Mouse (Mus musculus) spleen, adult 2 months (tissue): ENCODE measurements around the gene Gm5475. TPM values are rescaled to one million over a fixed set of nuclear protein-coding genes. Genes with fewer than 3 reads are reported as not detected.

Source experiments
- DNase-seq, 2 experiments: peaks; one replicate each; pipeline versions ENCODE4 v3.0.0 to v3.0.0-alpha.2; 2012 to 2021; ENCODE audit warnings: low spot score in 2 of 2, low read depth in 1 of 2
- H3K27ac ChIP-seq: fragments of 200-500 bp; 2 replicates; pipeline ENCODE4 v1.5.1; 2012; ENCODE audit warnings: low read length, inconsistent platforms; ENCODE audit not compliant: insufficient read depth
- H3K27me3 ChIP-seq: fragments of 200-500 bp; 2 replicates; pipeline ENCODE4 v1.6.1; 2012; ENCODE audit warnings: mild to moderate bottlenecking, moderate library complexity, low read length, inconsistent platforms; ENCODE audit not compliant: control insufficient read depth, insufficient read depth
- H3K36me3 ChIP-seq: fragments of 200-500 bp; 2 replicates; pipeline ENCODE4 v1.6.1; 2012; ENCODE audit warnings: mild to moderate bottlenecking, low read length, inconsistent platforms; ENCODE audit not compliant: control insufficient read depth, insufficient read depth
- H3K4me1 ChIP-seq: fragments of 200-500 bp; 2 replicates; pipeline ENCODE4 v1.6.1; 2011; ENCODE audit warnings: inconsistent platforms; ENCODE audit not compliant: control insufficient read depth, insufficient read depth, insufficient read length
- H3K4me3 ChIP-seq: fragments of 200-500 bp; 2 replicates; pipeline ENCODE4 v1.5.1; 2011; ENCODE audit warnings: mild to moderate bottlenecking, inconsistent platforms; ENCODE audit not compliant: insufficient read depth, insufficient read length; ENCODE audit errors: extremely low read depth
- CTCF ChIP-seq: fragments of 200-500 bp; IDR thresholded peaks from 2 replicates; pipeline ENCODE4 v1.5.1; 2011; ENCODE audit warnings: mild to moderate bottlenecking, inconsistent platforms; ENCODE audit not compliant: insufficient read depth, insufficient read length, insufficient replicate concordance; ENCODE audit errors: extremely low read depth
- POLR2A ChIP-seq: fragments of 200-500 bp; IDR thresholded peaks from 2 replicates; pipeline ENCODE4 v1.6.1; 2011; ENCODE audit warnings: low read depth, low read length, inconsistent platforms
- WGBS: fragments of 180-500 bp; shearing (Covaris S2); methylation state at CpG from one replicate; pipeline ENCODE4 v1.1.7; 2018; 5-methylcytosine and 5-hydroxymethylcytosine counted together
- polyA plus RNA-seq: library from polyadenylated mRNA; depleted of rRNA; stranded (reverse); fragments of >200 nt; gene quantifications from 2 replicates; pipeline ENCODE4 v1.2.3, GENCODE M21; 2012

Gm5475 gene
- polyA plus RNA-seq, 1 experiment, result not detected

DNA sequence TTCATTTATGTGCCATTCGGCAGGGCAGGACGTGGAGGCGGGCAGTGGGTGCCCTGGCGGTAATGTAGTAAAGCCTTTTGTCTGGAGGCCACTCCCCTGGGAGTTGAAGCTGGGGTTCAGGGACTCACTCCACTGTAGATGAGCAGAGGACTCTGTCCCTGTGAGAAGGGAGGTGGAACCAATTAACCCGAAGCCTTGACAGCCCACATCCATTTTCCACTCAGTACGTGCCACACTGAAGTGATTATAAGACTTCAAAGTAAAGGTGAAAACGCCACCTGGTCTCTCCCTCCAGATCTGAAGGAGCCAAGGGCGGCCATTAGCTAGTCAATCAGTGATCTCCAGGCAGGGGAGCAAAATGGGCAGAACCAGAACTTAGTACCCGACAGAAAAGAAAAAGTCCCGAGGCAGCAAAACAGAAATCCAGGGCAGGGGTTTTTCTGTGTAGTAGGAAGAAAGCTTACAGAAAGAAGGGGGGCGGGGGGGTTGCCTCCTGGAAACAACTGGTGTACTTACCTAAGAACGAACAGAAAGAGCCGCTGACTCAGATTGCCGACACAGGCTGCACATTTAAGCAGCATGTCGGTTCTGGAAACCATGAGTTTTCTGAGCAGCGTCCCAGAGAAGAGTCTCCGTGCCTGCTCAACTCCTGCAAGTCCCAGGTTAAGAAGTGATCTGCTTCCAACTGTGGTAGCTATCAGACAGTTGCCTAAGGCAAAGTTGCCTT lies 2.6 kb downstream of the Gm5475 start, which contains the start of gene Slc11a2:
Slc11a2 (minus strand) TSS at position 677 of the 727 bp plus-strand sequence.
- no peak for TF ChIP-seq CTCF
- no peak for TF ChIP-seq POLR2A
- H3K27ac ChIP-seq, result no peak within 1 kb of the TSS
- H3K4me1 ChIP-seq, result peaks cover 10% of the 10 kb centered on the region; the same call in 1 of the 2 replicates
- H3K36me3 ChIP-seq, result no peaks in the 10 kb centered on the region
- 0 out of 2 replicates have a peak, but pooled peaks cover 2% of the 10 kb centered on the region for H3K27me3 ChIP-seq
- peak within 1 kb of the TSS; percentile 42 for H3K4me3 ChIP-seq
- WGBS, result 26% methylated on average over 17 of the region's 17 CpGs
- DNase-seq, result no peak

DNA sequence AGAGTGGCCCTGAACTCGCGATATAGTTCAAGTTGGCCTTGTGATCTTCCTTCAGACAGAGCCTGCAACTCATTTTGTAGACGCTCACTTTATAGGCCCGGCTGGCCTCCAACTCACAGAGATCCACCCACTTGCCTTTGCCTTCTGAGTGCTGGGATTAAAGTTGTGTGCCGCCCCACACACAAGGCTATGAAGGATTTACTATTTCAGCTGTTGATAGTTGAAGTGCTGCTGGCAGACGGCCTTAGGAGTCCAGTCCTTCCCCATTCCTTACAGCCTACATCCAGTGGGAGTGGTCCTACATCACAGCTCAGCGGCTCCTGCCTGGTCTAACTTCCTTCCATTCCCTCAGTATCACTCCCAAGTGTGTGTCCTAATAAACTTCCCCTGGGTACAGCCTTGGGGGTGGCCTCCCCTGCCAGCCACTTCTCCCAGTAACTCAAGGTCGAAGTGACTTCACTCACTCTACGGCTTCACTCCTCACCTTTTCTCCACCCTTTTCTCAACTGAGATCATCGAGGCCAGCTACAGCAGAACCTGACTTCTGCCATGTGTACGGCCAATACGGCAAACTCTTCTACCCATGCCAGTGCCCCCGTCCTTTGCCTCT lies 6.5 kb downstream of the Gm5475 start:
- H3K27ac ChIP-seq, result no peak overlapping the region
- 0 out of 2 replicates have a peak, but pooled peaks cover 2% of the 10 kb centered on the region for H3K27me3 ChIP-seq
- H3K36me3 ChIP-seq, result no peaks in the 10 kb centered on the region
- no peak for DNase-seq
- H3K4me3 ChIP-seq, result no peak overlapping the region
- WGBS, result 86% methylated on average over 13 of the region's 13 CpGs
- peaks cover under 1% of the 10 kb centered on the region; the same call in 1 of the 2 replicates for H3K4me1 ChIP-seq
- TF ChIP-seq POLR2A, result no peak
- TF ChIP-seq CTCF, result no peak

DNA sequence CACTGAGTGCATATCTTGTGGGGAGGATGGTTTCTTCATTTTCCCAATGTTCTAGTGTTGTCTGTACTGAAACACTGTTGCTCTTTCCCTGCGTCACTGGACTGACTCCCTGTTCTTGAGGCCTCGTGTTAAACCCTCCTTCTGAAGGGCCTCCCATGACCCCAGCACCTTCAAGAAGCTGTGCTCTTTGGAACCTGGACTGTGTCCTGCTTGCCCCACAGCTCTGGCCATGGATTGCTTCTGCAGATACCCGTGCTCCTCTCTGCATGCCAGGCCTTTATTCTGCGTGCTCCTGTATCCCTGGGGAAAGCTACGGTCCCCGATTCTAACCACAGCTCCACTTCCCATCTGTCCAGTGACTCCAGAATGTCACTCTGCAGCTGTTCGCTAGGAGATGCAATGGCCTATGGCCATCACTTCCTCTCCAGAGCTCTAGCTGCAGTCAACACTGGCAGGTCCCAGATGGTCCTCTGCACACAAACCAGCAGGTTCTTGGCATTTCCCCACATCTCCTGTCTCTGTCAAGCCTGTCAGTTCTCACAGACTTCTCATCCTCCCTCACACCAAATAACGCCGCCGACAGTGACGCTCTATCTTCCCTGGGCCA lies 8.1 kb downstream of the Gm5475 start:
- Histone ChIP-seq H3K27ac (no peak overlapping the region), H3K27me3 (no peaks in the 10 kb centered on the region), H3K4me3 (no peak overlapping the region), H3K4me1 (no peaks in the 10 kb centered on the region), H3K36me3 (no peaks in the 10 kb centered on the region)
- TF ChIP-seq POLR2A (no peak), CTCF (no peak)
- no peak for DNase-seq
- 62% methylated on average over 11 of the region's 11 CpGs for WGBS

DNA sequence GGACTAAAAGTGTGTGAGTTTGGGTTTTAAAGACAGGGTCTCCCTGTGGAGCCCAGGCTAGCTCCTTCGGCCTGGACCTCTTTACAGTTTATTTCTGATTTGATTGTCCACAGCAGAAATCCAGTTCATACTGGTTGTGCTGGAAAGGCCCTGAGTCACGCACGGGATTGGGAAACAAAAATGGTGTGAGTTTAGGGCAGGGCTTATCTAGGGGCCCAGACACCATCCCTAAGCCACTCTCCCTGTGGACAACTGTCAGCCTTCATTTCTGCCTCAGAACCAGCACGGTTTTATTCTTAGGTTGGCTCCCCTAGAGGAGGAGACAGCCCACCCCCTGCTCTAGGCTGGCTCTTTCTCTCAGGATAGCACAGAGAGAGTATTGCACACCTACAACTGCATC lies 11.3 kb downstream of the Gm5475 start:
- no peak overlapping the region for H3K27ac ChIP-seq
- H3K27me3 ChIP-seq, result no peaks in the 10 kb centered on the region
- 72% methylated on average over 4 of the region's 4 CpGs for WGBS
- DNase-seq, result no peak
- no peak for TF ChIP-seq POLR2A
- no peak for TF ChIP-seq CTCF
- H3K4me1 ChIP-seq, result no peaks in the 10 kb centered on the region
- no peaks in the 10 kb centered on the region for H3K36me3 ChIP-seq
- no peak overlapping the region for H3K4me3 ChIP-seq

DNA sequence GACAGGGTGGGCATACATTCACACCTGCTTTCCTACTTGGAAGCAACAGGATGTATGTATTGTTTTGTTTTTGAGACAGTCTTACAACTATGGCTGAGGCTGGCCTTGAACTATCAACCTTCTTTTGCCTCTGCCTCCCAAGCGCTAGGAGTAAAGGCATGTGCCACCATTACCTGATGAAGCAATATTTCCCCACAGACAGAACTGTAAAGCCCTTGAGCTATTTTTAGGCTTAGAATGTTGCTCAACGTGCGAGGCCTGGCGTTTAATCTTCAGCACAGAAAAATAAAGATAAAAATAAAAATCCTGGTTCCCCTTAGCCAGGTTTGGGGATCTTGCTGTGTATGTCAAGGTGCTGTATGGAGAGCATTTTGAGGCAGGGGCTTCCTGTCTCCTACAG lies 14.2 kb downstream of the Gm5475 start:
- no peak for DNase-seq
- WGBS, result 57% methylated on average over 4 of the region's 4 CpGs
- no peaks in the 10 kb centered on the region for H3K36me3 ChIP-seq
- no peak overlapping the region for H3K4me3 ChIP-seq
- no peaks in the 10 kb centered on the region for H3K27me3 ChIP-seq
- no peaks in the 10 kb centered on the region for H3K4me1 ChIP-seq
- no peak for TF ChIP-seq POLR2A
- no peak for TF ChIP-seq CTCF
- H3K27ac ChIP-seq, result no peak overlapping the region

DNA sequence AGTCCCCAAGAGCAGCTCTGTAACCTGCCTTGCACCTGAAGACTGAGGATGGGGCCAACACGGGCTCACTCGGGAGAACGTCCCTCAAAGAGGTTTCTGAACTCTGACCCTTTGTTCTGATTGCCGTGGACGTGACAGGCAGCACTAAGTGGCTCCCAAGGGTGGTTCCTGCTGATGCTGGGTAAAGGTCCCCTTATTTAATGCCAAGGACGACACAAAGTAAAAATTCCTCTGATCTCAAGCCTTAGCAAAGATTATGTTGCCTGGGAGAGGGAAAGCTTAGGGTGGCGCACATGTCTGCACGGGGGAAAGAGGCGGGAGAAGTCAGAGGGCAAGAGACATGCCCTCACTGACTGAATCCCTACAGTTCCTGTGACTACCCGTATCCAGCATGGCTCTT lies 14.6 kb downstream of the Gm5475 start:
- TF ChIP-seq CTCF (no peak), POLR2A (no peak)
- H3K27me3 ChIP-seq, result no peaks in the 10 kb centered on the region
- no peaks in the 10 kb centered on the region for H3K4me1 ChIP-seq
- H3K27ac ChIP-seq, result no peak overlapping the region
- WGBS, result 83% methylated on average over 10 of the region's 10 CpGs
- DNase-seq, result no peak
- H3K36me3 ChIP-seq, result no peaks in the 10 kb centered on the region
- no peak overlapping the region for H3K4me3 ChIP-seq
